Mouse (Mus musculus) thymus, postnatal 4 days (tissue): Measurements from ENCODE around the gene Calu.
"Not testable (repeated sequence)": the region's sequence is repeated elsewhere in the genome, so short reads cannot be mapped to it uniquely, and the experiment has no call there.

Experiments
- DNase-seq: peaks from one replicate; pipeline ENCODE4 v3.0.0; 2021

The Calu gene

DNA sequence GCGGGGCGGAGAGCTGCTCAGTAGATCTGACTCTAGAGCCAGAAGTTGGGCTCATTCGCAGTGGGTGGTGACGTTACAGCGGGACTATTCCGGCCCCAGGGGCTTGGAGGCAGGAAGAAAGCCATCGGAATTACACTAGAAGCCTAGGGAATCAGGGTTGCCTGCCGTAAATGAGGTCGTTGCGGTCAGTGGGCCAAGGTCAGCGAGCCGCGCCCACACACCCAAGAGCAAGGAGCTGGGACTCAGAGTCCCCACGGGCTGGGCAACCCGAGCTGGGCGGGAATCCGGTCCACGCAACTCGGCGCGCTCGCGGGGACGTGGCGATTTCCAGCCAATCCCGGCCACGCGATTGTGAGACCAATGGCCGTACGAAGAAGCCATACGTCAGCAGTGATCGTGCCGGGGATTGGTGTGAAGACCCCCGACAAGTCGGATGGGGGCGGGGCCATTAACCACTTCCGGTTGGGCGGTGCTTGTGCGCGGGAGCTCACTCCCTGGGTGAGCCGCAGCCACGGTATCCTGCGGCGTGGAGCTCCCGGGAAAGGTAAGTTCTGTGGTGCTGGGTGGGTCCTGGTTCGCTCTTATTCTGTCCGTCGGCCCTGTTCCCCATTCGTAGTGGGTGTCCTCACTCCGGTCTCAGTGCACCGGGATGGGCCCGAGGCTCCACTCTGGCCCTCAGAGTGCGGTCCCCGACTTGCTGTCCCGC is at the start of gene Calu:
Calu (plus strand) TSS at position 405 of the 706 bp plus-strand sequence.
- peak; percentile 100 for DNase-seq

DNA sequence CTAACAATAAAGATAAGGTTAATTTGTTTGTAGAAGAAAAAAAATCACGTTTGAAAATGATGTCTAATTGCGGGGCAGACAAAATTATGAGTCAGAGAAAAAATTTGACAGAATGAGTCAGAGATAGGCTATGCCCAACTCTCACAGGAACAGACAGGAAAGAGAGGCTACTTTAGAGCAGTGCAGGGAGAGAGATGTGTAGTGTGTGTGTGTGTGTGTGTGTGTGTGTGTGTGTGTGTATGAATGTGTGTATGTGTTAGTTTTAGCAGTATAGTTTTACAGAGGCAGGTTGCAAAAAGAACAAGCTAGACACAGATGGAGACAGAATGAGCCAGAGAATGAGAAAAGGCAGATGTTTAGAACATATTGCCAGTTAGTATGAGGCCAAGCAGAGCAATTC is 48.8 kb upstream of the Calu start:
- no peak for DNase-seq

- DNase-seq = no peak
Measured at GRCm38 (mm10) chr6:29303251-29303650, 44.6 kb upstream of the Calu start.

GRCm38 (mm10) chr6:29303726-29304125 is 44.1 kb upstream of the Calu start:
- no peak for DNase-seq

- peak; percentile 21 for DNase-seq
Measured at GRCm38 (mm10) chr6:29305462-29305861, 42.4 kb upstream of the Calu start.

DNA sequence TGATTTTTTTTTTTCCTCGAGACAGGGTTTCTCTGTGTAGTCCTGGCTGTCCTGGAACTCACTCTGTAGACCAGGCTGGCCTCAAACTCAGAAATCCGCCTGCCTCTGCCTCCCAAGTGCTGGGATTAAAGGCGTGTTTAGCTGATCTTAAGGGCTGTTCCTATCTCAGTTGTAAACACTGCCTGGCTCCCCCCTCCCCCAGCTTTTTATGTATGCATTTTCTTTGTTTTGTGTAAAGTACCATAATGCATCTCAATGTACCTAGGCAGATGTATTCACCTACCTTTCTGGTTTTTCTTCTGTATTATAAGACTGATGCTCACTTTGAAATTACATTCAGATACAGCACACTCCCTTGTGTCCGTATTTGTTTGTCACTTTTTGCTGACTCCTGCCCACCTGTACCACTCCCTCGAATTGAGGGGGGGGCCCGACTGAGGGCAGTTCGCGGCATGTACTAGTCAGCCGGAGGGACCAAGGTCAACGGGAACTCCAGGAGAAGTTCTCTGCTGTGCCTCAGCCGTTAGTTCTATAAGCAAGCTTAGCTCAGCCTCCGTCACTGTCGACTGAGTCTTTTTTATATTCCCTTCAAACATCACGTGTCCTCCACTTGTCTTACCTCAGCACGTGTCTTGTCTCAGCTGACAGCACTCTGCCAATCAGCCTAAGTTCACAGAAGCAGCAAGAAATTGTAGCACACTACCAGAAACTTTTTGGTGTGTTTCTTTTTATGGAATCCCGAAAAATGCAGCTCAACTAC is 38.8 kb upstream of the Calu start:
- no peak for DNase-seq

GRCm38 (mm10) chr6:29313690-29314202 is 34.1 kb upstream of the Calu start:
- DNase-seq = no peak

DNA sequence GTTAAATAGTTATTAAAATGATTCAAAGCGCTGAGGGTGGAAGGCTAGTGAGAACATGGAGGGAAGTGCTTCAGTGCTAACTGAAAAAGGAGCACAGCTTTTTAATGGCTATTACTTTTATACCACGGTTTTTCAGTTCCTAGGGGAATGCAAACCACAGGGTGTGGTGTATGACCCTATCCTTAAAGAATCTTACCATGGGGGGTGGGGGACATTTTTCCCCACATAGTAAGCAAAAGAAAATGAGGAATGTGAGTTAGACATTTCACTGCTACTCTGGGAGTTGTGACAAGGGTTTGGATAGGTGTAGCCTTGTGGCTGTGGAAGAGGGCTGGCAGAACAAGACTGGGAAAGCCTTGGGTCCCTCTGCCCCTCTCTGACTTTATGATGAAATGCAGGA is 30.6 kb upstream of the Calu start:
- no peak for DNase-seq

DNA sequence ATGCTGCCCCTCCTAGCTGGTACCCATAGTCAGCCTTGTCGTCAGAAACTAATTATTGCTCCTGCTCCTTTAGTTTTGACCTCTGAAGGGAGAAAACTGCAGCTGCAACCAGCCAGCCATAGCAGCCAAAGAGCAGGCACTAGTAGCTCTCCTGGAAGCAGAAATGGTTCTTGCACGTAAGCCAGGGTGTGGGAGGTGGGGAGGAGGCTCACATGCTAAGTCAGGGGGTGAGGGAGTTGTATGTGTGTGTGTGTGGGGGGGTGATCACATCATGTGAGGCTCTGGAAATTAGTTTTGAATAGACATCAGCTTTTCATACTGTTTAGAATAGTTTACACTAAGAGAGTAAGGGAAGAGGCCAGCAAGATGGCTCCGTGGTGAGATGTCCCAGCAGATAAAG is 29.9 kb upstream of the Calu start:
- no peak for DNase-seq

- DNase-seq = no peak
Measured at GRCm38 (mm10) chr6:29318879-29319278, 29.0 kb upstream of the Calu start, which contains the start of gene Fam71f1. Gene Fam71f1, plus strand, starts transcription at chr6:29319140.

GRCm38 (mm10) chr6:29321586-29321985 is 26.3 kb upstream of the Calu start:
- no peak for DNase-seq

DNA sequence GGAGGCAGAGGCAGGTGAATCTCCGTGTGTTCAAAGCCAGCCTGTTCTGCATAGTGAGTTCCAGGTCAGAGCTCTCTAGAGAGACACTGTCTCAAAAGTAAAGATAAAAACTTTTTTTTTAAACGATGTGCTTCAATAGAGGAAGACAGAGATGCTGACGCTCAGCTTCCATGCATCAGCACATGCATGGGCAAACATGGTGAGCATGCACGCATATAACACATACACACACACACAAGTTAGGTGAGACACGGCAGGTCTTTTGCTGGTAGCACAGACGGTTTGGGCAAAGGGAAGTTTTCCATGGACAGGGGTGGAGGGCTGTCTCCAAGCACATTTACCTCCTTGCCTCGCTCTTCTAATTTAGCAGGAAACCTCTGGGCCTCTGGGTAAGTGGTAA is 25.7 kb upstream of the Calu start:
- no peak for DNase-seq

GRCm38 (mm10) chr6:29322735-29323134 is 25.1 kb upstream of the Calu start:
- DNase-seq = no peak

- no peak for DNase-seq
Measured at GRCm38 (mm10) chr6:29326961-29327360, 20.9 kb upstream of the Calu start.

- no peak for DNase-seq
Measured at GRCm38 (mm10) chr6:29329514-29329913, 18.4 kb upstream of the Calu start.

DNA sequence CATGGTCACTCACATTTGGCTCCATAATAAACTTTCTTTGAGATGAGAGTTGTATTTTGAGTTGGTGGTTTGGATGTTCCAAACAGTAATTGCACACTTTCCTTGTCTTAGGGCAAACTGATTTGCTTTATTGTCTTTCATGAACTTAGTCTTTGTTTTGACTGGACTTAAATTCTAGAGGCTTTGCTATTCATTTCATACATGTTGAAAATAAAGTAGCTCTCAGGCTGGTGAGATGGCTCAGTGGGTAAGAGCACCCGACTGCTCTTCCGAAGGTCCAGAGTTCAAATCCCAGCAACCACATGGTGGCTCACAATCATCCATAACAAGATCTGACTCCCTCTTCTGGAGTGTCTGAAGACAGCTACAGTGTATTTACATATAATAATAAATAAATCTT is 1.4 kb upstream of the Calu start:
- DNase-seq = not testable (repeated sequence)

- DNase-seq = no peak
Measured at GRCm38 (mm10) chr6:29347189-29347588, 680 bp upstream of the Calu start.

- no peak for DNase-seq
Measured at GRCm38 (mm10) chr6:29348371-29348724, 479 bp downstream of the Calu start.

GRCm38 (mm10) chr6:29351613-29352012 is 3.7 kb downstream of the Calu start:
- no peak for DNase-seq

DNA sequence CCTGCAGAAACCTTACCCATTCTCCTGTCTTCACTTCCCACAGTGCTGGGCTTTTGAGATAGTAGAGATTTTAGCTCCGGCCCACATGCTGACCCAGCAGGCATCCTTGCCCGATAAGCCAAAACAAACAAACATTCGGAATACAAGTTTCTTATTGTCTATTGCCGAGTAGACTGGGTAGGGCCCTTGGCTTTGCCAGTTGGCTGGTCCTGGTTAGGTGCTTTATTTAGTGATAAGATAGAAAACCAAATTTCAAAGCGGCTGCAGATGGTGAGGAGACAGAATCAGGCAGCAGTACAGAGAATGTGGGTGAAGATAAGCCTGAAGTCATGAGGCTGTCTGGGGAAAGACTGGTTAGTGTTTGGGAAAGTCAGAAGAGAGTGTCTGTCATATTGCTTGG is 4.9 kb downstream of the Calu start:
- no peak for DNase-seq

- DNase-seq = no peak
Measured at GRCm38 (mm10) chr6:29359386-29359785, 11.5 kb downstream of the Calu start.

GRCm38 (mm10) chr6:29360211-29360610 is 12.3 kb downstream of the Calu start:
- DNase-seq = no peak

GRCm38 (mm10) chr6:29362246-29363128 is 14.6 kb downstream of the Calu start:
- no peak for DNase-seq
